In the genomic region with DNA sequence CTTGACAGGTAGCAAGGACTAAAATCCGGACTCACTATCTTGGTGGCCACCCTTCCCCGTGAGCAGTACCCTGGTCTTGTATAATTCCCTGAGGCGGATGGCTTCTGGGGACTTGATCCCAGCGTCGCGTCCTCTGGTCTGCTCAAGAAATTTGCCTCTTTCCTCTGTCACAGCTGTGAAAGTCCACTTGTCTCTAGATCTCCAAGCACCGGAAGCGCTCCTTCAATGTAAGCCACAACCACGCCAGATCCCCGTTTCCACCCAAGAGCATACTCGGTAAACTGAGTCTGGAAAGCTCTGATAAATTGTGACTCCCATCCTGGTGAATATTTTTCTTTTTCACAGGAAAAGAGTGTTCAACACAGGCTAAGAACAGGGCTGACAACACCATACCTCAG, we compare ENCODE assay signal across 1 mouse cellular context.
TF ChIP-seq lines count a peak whose summit lies in the region.

No protein-coding gene starts in this region.

TF ChIP-seq in CH12.LX, 34 proteins besides CTCF, POLR2A, EP300 and RAD21:
- no peak for TF ChIP-seq PAX5 (IDR thresholded peaks at IDR 0.05; ENCODE audit: low read length)
- TF ChIP-seq UBTF (IDR thresholded peaks at IDR 0.05; ENCODE audit: low read depth, low read length): no peak
- TF ChIP-seq ETS1 (conservative IDR thresholded peaks at IDR 0.05; ENCODE audit: low read depth, low read length): no peak
- no peak for TF ChIP-seq NRF1 (IDR thresholded peaks at IDR 0.05; ENCODE audit: low read depth, low read length)
- no peak for TF ChIP-seq MAZ (IDR thresholded peaks at IDR 0.05; ENCODE audit: low read depth, low read length)
- no peak for TF ChIP-seq RCOR1 (conservative IDR thresholded peaks at IDR 0.05; ENCODE audit: low read depth, low read length)
- TF ChIP-seq SMC3 (IDR thresholded peaks at IDR 0.05; ENCODE audit: low read depth, low read length): no peak
- no peak for TF ChIP-seq CHD2 (IDR thresholded peaks at IDR 0.05; ENCODE audit: low read length)
TF ChIP-seq in CH12.LX: peak in this region for 0.
